Mouse (Mus musculus) stomach, embryonic 14.5 days (tissue): ENCODE measurements at regions not wholly inside any gene's neighbourhood (a gene's known extent, or its start where the extent isn't known, plus 50 kb on each side); places are given as distances from the start of the nearest gene placed in this dataset.

Experiments used
- ATAC-seq: fragments of 200-750 bp; cut with Nextera tagmentation; 2 replicates; pipeline ENCODE4 v1.8.0; 2017; ENCODE audit warnings: low read depth, moderate TSS enrichment; ENCODE audit not compliant: insufficient number of reproducible peaks, insufficient read depth, low FRiP score
- H3K27ac ChIP-seq: fragments of 300-500 bp; sonication (generic); 2 replicates; pipeline ENCODE4 v1.5.1; 2014; ENCODE audit warnings: mild to moderate bottlenecking, low read length, moderate library complexity, mixed read lengths
- H3K27me3 ChIP-seq: fragments of 300-500 bp; sonication (generic); 2 replicates; pipeline ENCODE4 v1.6.1; 2014; ENCODE audit warnings: low read length, control low read depth, mixed read lengths; ENCODE audit not compliant: control insufficient read depth, insufficient read depth
- H3K36me3 ChIP-seq: fragments of 300-500 bp; sonication (generic); 2 replicates; pipeline ENCODE4 v1.6.1; 2014; ENCODE audit warnings: mild to moderate bottlenecking, control low read depth, low read length, moderate library complexity, mixed read lengths; ENCODE audit not compliant: control insufficient read depth, insufficient read depth
- H3K4me1 ChIP-seq: fragments of 300-500 bp; sonication (generic); 2 replicates; pipeline ENCODE4 v1.6.1; 2014; ENCODE audit warnings: low read length, control low read depth, mixed read lengths; ENCODE audit not compliant: control insufficient read depth, insufficient read depth
- H3K4me2 ChIP-seq: fragments of 300-500 bp; sonication (generic); replicated peaks from 2 replicates; pipeline ENCODE4 v1.6.1; 2014; ENCODE audit warnings: low read depth, low read length, control low read depth
- H3K4me3 ChIP-seq: fragments of 300-500 bp; sonication (generic); 2 replicates; pipeline ENCODE4 v1.5.1; 2014; ENCODE audit warnings: low read depth, low read length, control low read depth
- H3K9ac ChIP-seq: fragments of 300-500 bp; sonication (generic); replicated peaks from 2 replicates; pipeline ENCODE4 v1.6.1; 2014; ENCODE audit warnings: low read depth, mild to moderate bottlenecking, control low read depth, low read length, moderate library complexity, mixed read lengths
- H3K9me3 ChIP-seq: fragments of 300-500 bp; sonication (generic); 2 replicates; pipeline ENCODE4 v1.6.1; 2016; ENCODE audit warnings: low read depth, low read length, control low read depth; ENCODE audit not compliant: control insufficient read depth
- WGBS: fragments of 180-500 bp; shearing (Covaris S2); extraction: QIAGEN DNeasy Blood & Tissue Kit; methylation state at CpG from one replicate; pipeline ENCODE4 v1.1.7; 2014; 5-methylcytosine and 5-hydroxymethylcytosine counted together

DNA sequence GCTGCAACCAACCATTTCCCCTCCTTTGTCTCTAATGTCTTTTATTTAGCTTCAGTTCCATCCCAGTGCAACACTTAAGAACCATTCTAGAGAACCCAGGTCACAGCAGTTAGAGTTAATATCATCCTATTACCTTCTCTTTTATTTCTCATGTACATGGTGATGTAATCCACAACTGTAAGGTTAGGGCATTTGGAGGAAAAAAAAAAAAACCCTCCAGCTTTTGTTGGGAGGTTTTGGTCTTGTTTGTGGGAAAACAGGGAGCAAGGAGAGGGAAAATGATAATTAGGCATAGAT is 425.5 kb upstream of the Gm5150 start:
- no peaks in the 10 kb centered on the region for H3K9me3 ChIP-seq
- no peak overlapping the region for H3K4me2 ChIP-seq
- H3K27me3 ChIP-seq: no peaks in the 10 kb centered on the region
- H3K27ac ChIP-seq: no peak overlapping the region
- H3K4me1 ChIP-seq: no peaks in the 10 kb centered on the region
- no peak overlapping the region for H3K9ac ChIP-seq
- no peaks in the 10 kb centered on the region for H3K36me3 ChIP-seq
- H3K4me3 ChIP-seq: no peak overlapping the region
- no peak for ATAC-seq

GRCm38 (mm10) chr3:16431082-16431818 is 425.0 kb upstream of the Gm5150 start:
- Histone ChIP-seq H3K4me3 (no peak overlapping the region), H3K9ac (no peak overlapping the region), H3K27ac (no peak overlapping the region), H3K4me1 (no peaks in the 10 kb centered on the region), H3K36me3 (no peaks in the 10 kb centered on the region), H3K27me3 (no peaks in the 10 kb centered on the region), H3K9me3 (no peaks in the 10 kb centered on the region), H3K4me2 (no peak overlapping the region)
- WGBS: 60% methylated on average over 3 of the region's 3 CpGs
- no peak for ATAC-seq
